Mouse (Mus musculus): ENCODE data around the gene Pofut2. TPM values are rescaled to one million over a fixed set of nuclear protein-coding genes. Genes with fewer than 3 reads are reported as not detected.

The Pofut2 gene
- polyA plus RNA-seq, 1 experiment from 2014 or later, result 74.5 TPM

GRCm38 (mm10) chr10:77221108-77221507, 37.9 kb upstream of the Pofut2 start:
- peaks cover 16% of the 10 kb centered on the region; the same call in 1 of the 2 replicates for H3K4me1 ChIP-seq
- no peaks in the 10 kb centered on the region for H3K27me3 ChIP-seq (replicated peaks; ENCODE audit: low read depth, poor library complexity, severe bottlenecking)
- H3K27ac ChIP-seq (replicated peaks), result no peak overlapping the region
- no peak overlapping the region for H3K4me3 ChIP-seq
- 66% methylated on average over 11 of the region's 11 CpGs for WGBS
- no peaks in the 10 kb centered on the region for H3K36me3 ChIP-seq (replicated peaks)
- H3K9me3 ChIP-seq, result no peaks in the 10 kb centered on the region
- no peak for DNase-seq (ENCODE audit: low spot score)

- H3K9me3 ChIP-seq, result no peaks in the 10 kb centered on the region
- H3K4me3 ChIP-seq, result no peak overlapping the region
- H3K36me3 ChIP-seq (replicated peaks), result no peaks in the 10 kb centered on the region
- DNase-seq (ENCODE audit: low spot score), result no peak
- H3K27ac ChIP-seq (replicated peaks), result peak overlapping the region; percentile 6; the same call in 1 of the 2 replicates
- WGBS, result 87% methylated on average over 11 of the region's 11 CpGs
- no peaks in the 10 kb centered on the region for H3K27me3 ChIP-seq (replicated peaks; ENCODE audit: low read depth, poor library complexity, severe bottlenecking)
- H3K4me1 ChIP-seq, result peaks cover 15% of the 10 kb centered on the region
Observed at GRCm38 (mm10) chr10:77222963-77223552, 36.0 kb upstream of the Pofut2 start.

- H3K9me3 ChIP-seq, result no peaks in the 10 kb centered on the region
- H3K36me3 ChIP-seq (replicated peaks), result no peaks in the 10 kb centered on the region
- no peaks in the 10 kb centered on the region for H3K27me3 ChIP-seq (replicated peaks; ENCODE audit: low read depth, poor library complexity, severe bottlenecking)
- DNase-seq (ENCODE audit: low spot score), result no peak
- 88% methylated on average over 4 of the region's 4 CpGs for WGBS
- no peak overlapping the region for H3K4me3 ChIP-seq
- no peak overlapping the region for H3K27ac ChIP-seq (replicated peaks)
- peaks cover 21% of the 10 kb centered on the region for H3K4me1 ChIP-seq
Observed at GRCm38 (mm10) chr10:77224390-77224789, 34.6 kb upstream of the Pofut2 start.

GRCm38 (mm10) chr10:77225414-77225813, 33.6 kb upstream of the Pofut2 start:
- 68% methylated on average over 9 of the region's 9 CpGs for WGBS
- H3K36me3 ChIP-seq (replicated peaks), result no peaks in the 10 kb centered on the region
- no peaks in the 10 kb centered on the region for H3K27me3 ChIP-seq (replicated peaks; ENCODE audit: low read depth, poor library complexity, severe bottlenecking)

GRCm38 (mm10) chr10:77225995-77226688, 32.9 kb upstream of the Pofut2 start:
- H3K4me3 ChIP-seq, result no peak overlapping the region
- H3K27me3 ChIP-seq (replicated peaks; ENCODE audit: low read depth, poor library complexity, severe bottlenecking), result no peaks in the 10 kb centered on the region
- no peaks in the 10 kb centered on the region for H3K36me3 ChIP-seq (replicated peaks)
- no peaks in the 10 kb centered on the region for H3K9me3 ChIP-seq
- H3K27ac ChIP-seq (replicated peaks), result no peak overlapping the region
- WGBS, result 89% methylated on average over 8 of the region's 8 CpGs
- DNase-seq (ENCODE audit: low spot score), result no peak
- peaks cover 32% of the 10 kb centered on the region for H3K4me1 ChIP-seq

More at GRCm38 (mm10) chr10:77225414-77225813, 33.6 kb upstream of the Pofut2 start:
- no peak for DNase-seq (ENCODE audit: low spot score)
- H3K4me1 ChIP-seq, result peaks cover 31% of the 10 kb centered on the region
- H3K9me3 ChIP-seq, result no peaks in the 10 kb centered on the region
- no peak overlapping the region for H3K4me3 ChIP-seq
- H3K27ac ChIP-seq (replicated peaks), result no peak overlapping the region

GRCm38 (mm10) chr10:77226691-77227367, 32.2 kb upstream of the Pofut2 start:
- Histone ChIP-seq H3K36me3 (replicated peaks) (no peaks in the 10 kb centered on the region), H3K9me3 (no peaks in the 10 kb centered on the region), H3K27me3 (replicated peaks; ENCODE audit: low read depth, poor library complexity, severe bottlenecking) (no peaks in the 10 kb centered on the region), H3K4me1 (peaks cover 32% of the 10 kb centered on the region), H3K27ac (replicated peaks) (no peak overlapping the region; the same call in 1 of the 2 replicates), H3K4me3 (no peak overlapping the region)
- WGBS, result 63% methylated on average over 8 of the region's 8 CpGs
- no peak for DNase-seq (ENCODE audit: low spot score)

GRCm38 (mm10) chr10:77227368-77227723, 31.7 kb upstream of the Pofut2 start:
- Histone ChIP-seq H3K27ac (replicated peaks) (no peak overlapping the region; the same call in 1 of the 2 replicates), H3K4me3 (no peak overlapping the region)
- WGBS, result 82% methylated on average over 6 of the region's 6 CpGs

GRCm38 (mm10) chr10:77229609-77230595, 29.1 kb upstream of the Pofut2 start:
- no peak for DNase-seq (ENCODE audit: low spot score)
- Histone ChIP-seq H3K27me3 (replicated peaks; ENCODE audit: low read depth, poor library complexity, severe bottlenecking) (no peaks in the 10 kb centered on the region), H3K27ac (replicated peaks) (peak overlapping the region; percentile 24; the same call in 1 of the 2 replicates), H3K4me3 (no peak overlapping the region), H3K4me1 (peaks cover 40% of the 10 kb centered on the region), H3K36me3 (replicated peaks) (no peaks in the 10 kb centered on the region), H3K9me3 (no peaks in the 10 kb centered on the region)
- WGBS, result 61% methylated on average over 13 of the region's 13 CpGs

More at GRCm38 (mm10) chr10:77227368-77227723, 31.7 kb upstream of the Pofut2 start:
- Histone ChIP-seq H3K36me3 (replicated peaks) (no peaks in the 10 kb centered on the region), H3K27me3 (replicated peaks; ENCODE audit: low read depth, poor library complexity, severe bottlenecking) (no peaks in the 10 kb centered on the region), H3K4me1 (peaks cover 37% of the 10 kb centered on the region), H3K9me3 (no peaks in the 10 kb centered on the region)
- DNase-seq (ENCODE audit: low spot score), result no peak

- no peak for DNase-seq (ENCODE audit: low spot score)
- Histone ChIP-seq H3K27me3 (replicated peaks; ENCODE audit: low read depth, poor library complexity, severe bottlenecking) (no peaks in the 10 kb centered on the region), H3K27ac (replicated peaks) (no peak overlapping the region), H3K4me1 (peaks cover 43% of the 10 kb centered on the region), H3K9me3 (peaks cover 7% of the 10 kb centered on the region; the same call in 1 of the 2 replicates), H3K36me3 (replicated peaks) (no peaks in the 10 kb centered on the region), H3K4me3 (no peak overlapping the region)
- WGBS, result 72% methylated on average over 16 of the region's 16 CpGs
Observed at GRCm38 (mm10) chr10:77231861-77232755, 26.9 kb upstream of the Pofut2 start.

- H3K36me3 ChIP-seq (replicated peaks), result no peaks in the 10 kb centered on the region
- no peaks in the 10 kb centered on the region for H3K27me3 ChIP-seq (replicated peaks; ENCODE audit: low read depth, poor library complexity, severe bottlenecking)
- H3K9me3 ChIP-seq, result peaks cover 7% of the 10 kb centered on the region; the same call in 1 of the 2 replicates
- WGBS, result 82% methylated on average over 1 of the region's 1 CpGs
- H3K4me1 ChIP-seq, result peaks cover 41% of the 10 kb centered on the region
- no peak overlapping the region for H3K27ac ChIP-seq (replicated peaks)
- no peak overlapping the region for H3K4me3 ChIP-seq
- no peak for DNase-seq (ENCODE audit: low spot score)
Observed at GRCm38 (mm10) chr10:77233230-77233629, 25.8 kb upstream of the Pofut2 start.

- Histone ChIP-seq H3K27ac (replicated peaks) (no peak overlapping the region), H3K9me3 (peaks cover 7% of the 10 kb centered on the region; the same call in 1 of the 2 replicates), H3K36me3 (replicated peaks) (no peaks in the 10 kb centered on the region), H3K27me3 (replicated peaks; ENCODE audit: low read depth, poor library complexity, severe bottlenecking) (no peaks in the 10 kb centered on the region), H3K4me3 (no peak overlapping the region), H3K4me1 (peaks cover 29% of the 10 kb centered on the region)
- WGBS, result 68% methylated on average over 12 of the region's 12 CpGs
- DNase-seq (ENCODE audit: low spot score), result no peak
Observed at GRCm38 (mm10) chr10:77234991-77235616, 23.9 kb upstream of the Pofut2 start.
